Mouse (Mus musculus) hindbrain, postnatal 0 days (tissue): ENCODE measurements at regions not wholly inside any gene's neighbourhood (a gene's known extent, or its start where the extent isn't known, plus 50 kb on each side); places are given as distances from the start of the nearest gene placed in this dataset.
A peak's percentile ranks its signal among the peaks of the same experiment; 100 is the strongest.

Source experiments
- ATAC-seq: fragments of 200-750 bp; cut with Nextera tagmentation; 2 replicates; pipeline ENCODE4 v1.8.0; 2017; ENCODE audit warnings: mild to moderate bottlenecking, moderate TSS enrichment, moderate library complexity
- DNase-seq: peaks from one replicate; pipeline ENCODE4 v3.0.0-alpha.2; 2015; ENCODE audit warnings: low spot score
- H3K27ac ChIP-seq: fragments of 300-500 bp; sonication (generic); 2 replicates; pipeline ENCODE4 v1.5.1; 2014; ENCODE audit warnings: mild to moderate bottlenecking
- H3K27me3 ChIP-seq: fragments of 300-500 bp; sonication (generic); 2 replicates; pipeline ENCODE4 v1.6.1; 2014; ENCODE audit warnings: low read length, mixed read lengths; ENCODE audit not compliant: insufficient read depth
- H3K36me3 ChIP-seq: fragments of 300-500 bp; sonication (generic); 2 replicates; pipeline ENCODE4 v1.6.1; 2014; ENCODE audit warnings: low read length, mixed read lengths; ENCODE audit not compliant: insufficient read depth
- H3K4me1 ChIP-seq: fragments of 300-500 bp; sonication (generic); 2 replicates; pipeline ENCODE4 v1.6.1; 2014; ENCODE audit warnings: antibody characterized with exemption, low read length, mixed read lengths; ENCODE audit not compliant: insufficient read depth
- H3K4me2 ChIP-seq: fragments of 300-500 bp; sonication (generic); 2 replicates; pipeline ENCODE4 v1.6.1; 2014; ENCODE audit warnings: low read depth, mild to moderate bottlenecking, low read length, moderate library complexity, mixed read lengths
- H3K4me3 ChIP-seq: fragments of 300-500 bp; sonication (generic); 2 replicates; pipeline ENCODE4 v1.5.1; 2014; ENCODE audit warnings: low read length
- H3K9ac ChIP-seq: fragments of 300-500 bp; sonication (generic); replicated peaks from 2 replicates; pipeline ENCODE4 v1.6.1; 2014; ENCODE audit warnings: mild to moderate bottlenecking, low read length, moderate library complexity, mixed read lengths
- H3K9me3 ChIP-seq: fragments of 300-500 bp; sonication (generic); 2 replicates; pipeline ENCODE4 v1.6.1; 2016; ENCODE audit warnings: low read length, mixed read lengths
- CTCF ChIP-seq: IDR thresholded peaks from 2 replicates; pipeline ENCODE4 v1.5.1; 2016; ENCODE audit warnings: antibody characterized with exemption, control low read depth, low read depth
- WGBS: fragments of 180-500 bp; shearing (Covaris S2); extraction: QIAGEN DNeasy Blood & Tissue Kit; methylation state at CpG from one replicate; pipeline ENCODE4 v1.1.7; 2014; 5-methylcytosine and 5-hydroxymethylcytosine counted together

GRCm38 (mm10) chr7:117982177-117982576 is 133.8 kb downstream of the Rps15a start:
- TF ChIP-seq CTCF, result no peak
- no peaks in the 10 kb centered on the region for H3K27me3 ChIP-seq

DNA sequence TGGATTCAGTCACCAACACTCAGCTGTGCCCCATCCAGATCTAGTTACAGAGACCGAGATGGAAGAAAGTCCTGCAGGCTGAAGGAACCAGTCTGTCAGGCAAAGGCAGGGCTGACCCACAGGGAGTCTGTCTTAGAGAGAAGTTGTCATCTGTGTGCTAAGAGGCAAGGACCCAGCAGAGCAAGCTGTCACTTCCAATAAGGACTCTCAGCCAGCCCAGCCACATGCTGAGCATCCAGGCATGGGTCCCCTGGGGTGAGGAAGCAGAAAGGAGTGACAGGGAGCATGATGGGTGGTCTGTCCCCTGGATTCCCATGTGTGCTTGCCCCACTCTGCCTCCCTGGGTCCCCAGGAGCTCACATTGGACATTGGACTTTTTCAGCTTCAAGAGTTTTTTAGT is 144.8 kb downstream of the Rps15a start:
- WGBS, result 40% methylated on average over 1 of the region's 1 CpGs
- DNase-seq, result no peak

More at GRCm38 (mm10) chr7:117982177-117982576, 133.8 kb downstream of the Rps15a start:
- Histone ChIP-seq H3K4me3 (no peak overlapping the region), H3K9me3 (no peaks in the 10 kb centered on the region), H3K9ac (no peak overlapping the region), H3K4me1 (no peaks in the 10 kb centered on the region), H3K4me2 (no peak overlapping the region), H3K27ac (no peak overlapping the region), H3K36me3 (no peaks in the 10 kb centered on the region)
- 84% methylated on average over 4 of the region's 4 CpGs for WGBS
- DNase-seq, result no peak
- no peak for ATAC-seq

GRCm38 (mm10) chr7:117943435-117943834 is 172.6 kb downstream of the Rps15a start:
- Histone ChIP-seq H3K9ac (no peak overlapping the region), H3K4me3 (no peak overlapping the region), H3K27me3 (no peaks in the 10 kb centered on the region), H3K36me3 (no peaks in the 10 kb centered on the region), H3K9me3 (no peaks in the 10 kb centered on the region), H3K27ac (no peak overlapping the region), H3K4me2 (no peak overlapping the region), H3K4me1 (no peaks in the 10 kb centered on the region)
- WGBS, result 95% methylated on average over 3 of the region's 3 CpGs
- DNase-seq (no peak), ATAC-seq (no peak)
- TF ChIP-seq CTCF, result no peak

More for the DNA sequence above, 144.8 kb downstream of the Rps15a start:
- H3K27me3 ChIP-seq, result no peaks in the 10 kb centered on the region
- no peak overlapping the region for H3K9ac ChIP-seq
- H3K9me3 ChIP-seq, result no peaks in the 10 kb centered on the region
- ATAC-seq, result no peak
- H3K36me3 ChIP-seq, result no peaks in the 10 kb centered on the region
- H3K4me1 ChIP-seq, result no peaks in the 10 kb centered on the region
- H3K4me3 ChIP-seq, result no peak overlapping the region
- no peak overlapping the region for H3K4me2 ChIP-seq
- TF ChIP-seq CTCF, result no peak
- H3K27ac ChIP-seq, result no peak overlapping the region

DNA sequence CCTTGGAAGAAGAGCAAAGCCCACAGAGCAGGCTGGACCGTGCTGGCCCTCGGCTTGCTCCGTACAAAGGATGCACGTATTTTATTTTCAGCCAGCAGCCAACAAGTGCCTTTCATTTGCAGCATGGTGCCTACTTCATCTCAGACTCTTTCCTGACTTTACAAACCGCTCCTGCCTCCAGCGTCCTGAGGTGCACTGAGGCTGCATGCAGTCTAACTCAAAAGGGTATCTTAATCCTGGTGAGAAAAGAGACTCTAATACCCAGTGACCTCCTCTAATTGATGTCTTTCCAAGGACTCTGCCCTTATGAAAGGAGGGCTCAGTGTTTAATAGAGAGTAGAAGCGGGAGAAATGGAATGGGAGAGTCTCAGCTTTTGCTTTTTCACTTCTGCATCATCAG is 176.4 kb downstream of the Rps15a start:
- Histone ChIP-seq H3K27me3 (no peaks in the 10 kb centered on the region), H3K4me1 (no peaks in the 10 kb centered on the region), H3K9ac (no peak overlapping the region), H3K4me2 (no peak overlapping the region), H3K36me3 (no peaks in the 10 kb centered on the region), H3K4me3 (no peak overlapping the region), H3K27ac (no peak overlapping the region), H3K9me3 (no peaks in the 10 kb centered on the region)
- ATAC-seq, result no peak
- 54% methylated on average over 7 of the region's 7 CpGs for WGBS
- no peak for DNase-seq
- TF ChIP-seq CTCF, result no peak

DNA sequence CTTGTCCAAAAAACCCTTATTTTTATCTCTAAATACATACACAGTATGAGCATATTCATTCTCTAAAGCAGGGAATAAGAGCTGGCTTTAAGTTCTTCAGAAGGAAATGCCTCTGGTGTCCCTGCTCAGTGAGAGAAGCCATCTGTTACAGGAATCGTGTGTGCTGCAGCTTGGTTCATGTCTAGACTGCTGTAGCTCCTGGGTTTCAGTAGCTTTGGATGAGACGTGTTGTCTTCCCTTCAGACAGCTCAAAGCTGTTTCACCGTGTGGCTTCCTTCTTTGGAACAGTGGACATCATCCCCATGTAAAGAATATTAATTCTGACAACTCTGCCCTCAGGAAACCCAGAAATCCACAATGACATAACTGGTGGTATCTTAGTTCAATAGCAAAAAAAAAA is 181.1 kb downstream of the Rps15a start:
- Histone ChIP-seq H3K36me3 (no peaks in the 10 kb centered on the region), H3K9me3 (no peaks in the 10 kb centered on the region), H3K27ac (no peak overlapping the region), H3K4me2 (no peak overlapping the region), H3K4me1 (no peaks in the 10 kb centered on the region), H3K9ac (no peak overlapping the region), H3K4me3 (no peak overlapping the region), H3K27me3 (no peaks in the 10 kb centered on the region)
- DNase-seq (peak; percentile 7), ATAC-seq (no peak)
- TF ChIP-seq CTCF, result no peak
- WGBS, result 60% methylated on average over 3 of the region's 3 CpGs

DNA sequence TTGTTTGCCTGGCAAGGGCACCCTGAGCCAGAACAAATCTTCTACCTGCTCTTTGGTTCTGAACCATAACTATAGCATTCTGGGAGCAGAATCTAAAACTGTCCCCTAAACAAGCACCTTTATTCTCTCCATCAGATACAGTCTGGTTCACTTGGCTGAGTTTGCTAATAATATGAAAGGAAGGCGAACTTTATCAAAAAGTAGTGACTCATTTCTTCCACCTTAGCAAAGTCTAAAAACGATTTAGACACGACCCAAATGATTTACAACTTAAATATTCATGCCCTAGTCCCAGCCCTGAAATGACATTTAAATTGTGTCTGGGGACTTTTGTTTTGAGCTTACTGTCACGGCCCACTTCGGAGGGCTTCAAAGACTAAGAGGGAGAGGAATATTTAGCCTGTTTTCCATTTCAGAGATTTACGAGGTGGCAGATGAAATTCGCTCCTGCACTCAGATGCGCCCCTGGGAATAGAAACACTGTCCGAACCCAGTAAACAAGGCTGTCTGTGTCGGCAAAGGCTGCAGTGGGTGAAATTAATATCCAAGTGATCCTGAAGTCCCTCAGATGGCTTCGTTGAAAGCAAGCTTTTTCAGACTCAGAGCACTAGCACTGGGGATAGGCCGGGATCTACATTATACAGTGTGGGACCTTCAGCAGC is 184.6 kb downstream of the Rps15a start:
- no peaks in the 10 kb centered on the region for H3K9me3 ChIP-seq
- DNase-seq (no peak), ATAC-seq (no peak)
- no peak overlapping the region for H3K4me3 ChIP-seq
- H3K27ac ChIP-seq, result no peak overlapping the region
- TF ChIP-seq CTCF, result no peak
- H3K36me3 ChIP-seq, result no peaks in the 10 kb centered on the region
- no peaks in the 10 kb centered on the region for H3K27me3 ChIP-seq
- H3K9ac ChIP-seq, result no peak overlapping the region
- 74% methylated on average over 12 of the region's 12 CpGs for WGBS
- H3K4me2 ChIP-seq, result no peak overlapping the region
- no peaks in the 10 kb centered on the region for H3K4me1 ChIP-seq

GRCm38 (mm10) chr7:117930392-117930791 is 185.6 kb downstream of the Rps15a start:
- Histone ChIP-seq H3K4me1 (no peaks in the 10 kb centered on the region), H3K4me2 (no peak overlapping the region), H3K9me3 (no peaks in the 10 kb centered on the region), H3K27me3 (no peaks in the 10 kb centered on the region), H3K4me3 (no peak overlapping the region), H3K9ac (no peak overlapping the region), H3K36me3 (no peaks in the 10 kb centered on the region), H3K27ac (no peak overlapping the region)
- WGBS, result 74% methylated on average over 9 of the region's 9 CpGs
- DNase-seq (no peak), ATAC-seq (no peak)
- TF ChIP-seq CTCF, result no peak
